Mouse (Mus musculus) intestine, embryonic 16.5 days (tissue): ENCODE measurements around the gene Bco2. TPM values are rescaled to one million over a fixed set of nuclear protein-coding genes. Genes with fewer than 3 reads are reported as not detected.

Experiments
- ATAC-seq: fragments of 200-750 bp; cut with Nextera tagmentation; 2 replicates; pipeline ENCODE4 v1.8.0; 2017; ENCODE audit warnings: moderate TSS enrichment, moderate library complexity
- H3K27ac ChIP-seq: fragments of 300-500 bp; sonication (generic); 2 replicates; pipeline ENCODE4 v1.5.1; 2014; ENCODE audit warnings: mild to moderate bottlenecking, low read length
- H3K27me3 ChIP-seq: fragments of 300-500 bp; sonication (generic); replicated peaks from 2 replicates; pipeline ENCODE4 v1.6.1; 2014; ENCODE audit warnings: low read length, control low read depth, mixed read lengths; ENCODE audit not compliant: control insufficient read depth, insufficient read depth
- H3K36me3 ChIP-seq: fragments of 300-500 bp; sonication (generic); 2 replicates; pipeline ENCODE4 v1.6.1; 2014; ENCODE audit warnings: low read length, control low read depth; ENCODE audit not compliant: control insufficient read depth, insufficient read depth
- H3K4me1 ChIP-seq: fragments of 300-500 bp; sonication (generic); 2 replicates; pipeline ENCODE4 v1.6.1; 2014; ENCODE audit warnings: low read length, control low read depth, mixed read lengths; ENCODE audit not compliant: control insufficient read depth, insufficient read depth
- H3K4me2 ChIP-seq: fragments of 300-500 bp; sonication (generic); 2 replicates; pipeline ENCODE4 v1.6.1; 2014; ENCODE audit warnings: low read depth, low read length, control low read depth
- H3K4me3 ChIP-seq: fragments of 300-500 bp; sonication (generic); 2 replicates; pipeline ENCODE4 v1.5.1; 2014; ENCODE audit warnings: mild to moderate bottlenecking, low read length
- H3K9ac ChIP-seq: fragments of 300-500 bp; sonication (generic); 2 replicates; pipeline ENCODE4 v1.6.1; 2014; ENCODE audit warnings: low read depth, low read length
- H3K9me3 ChIP-seq: fragments of 300-500 bp; sonication (generic); 2 replicates; pipeline ENCODE4 v1.6.1; 2016; ENCODE audit warnings: low read length, control low read depth; ENCODE audit not compliant: control insufficient read depth
- WGBS: fragments of 180-500 bp; shearing (Covaris S2); extraction: QIAGEN DNeasy Blood & Tissue Kit; methylation state at CpG from one replicate; pipeline ENCODE4 v1.1.7; 2014; 5-methylcytosine and 5-hydroxymethylcytosine counted together
- polyA plus RNA-seq: library from polyadenylated mRNA; unstranded; fragments of >200 nt; fragmentation: Nextera tagmentation; extraction: Ambion mirVana; gene quantifications from 2 replicates; pipeline ENCODE4 v1.2.1, GENCODE M21; 2015

The Bco2 gene
- polyA plus RNA-seq, 1 experiment from 2014 or later: 7.6 TPM

DNA sequence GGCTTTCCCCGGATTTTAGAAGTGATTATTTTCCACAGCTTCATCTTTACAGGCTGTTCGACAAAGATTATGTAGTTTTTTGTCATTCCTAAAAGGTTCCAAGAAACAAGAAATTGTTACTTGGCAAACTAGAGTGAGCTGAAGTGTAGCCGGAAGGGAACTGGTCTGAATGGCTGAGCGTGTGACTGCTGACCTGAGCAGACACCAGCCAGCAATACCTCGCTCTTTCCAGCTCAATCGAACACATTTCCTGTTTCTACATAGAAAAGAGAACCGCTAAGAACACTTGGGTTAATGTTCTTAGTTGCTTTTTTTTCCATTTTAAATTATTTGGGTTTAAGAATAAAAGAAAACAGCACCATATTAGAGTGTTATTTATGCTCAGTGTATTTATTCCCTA is 14.8 kb downstream of the Bco2 start:
- WGBS: 66% methylated on average over 7 of the region's 7 CpGs
- H3K4me3 ChIP-seq: no peak overlapping the region
- no peak overlapping the region for H3K27ac ChIP-seq
- no peaks in the 10 kb centered on the region for H3K36me3 ChIP-seq
- ATAC-seq: no peak
- H3K9me3 ChIP-seq: no peaks in the 10 kb centered on the region
- H3K4me1 ChIP-seq: peaks cover 5% of the 10 kb centered on the region; the same call in 1 of the 2 replicates
- H3K27me3 ChIP-seq: no peaks in the 10 kb centered on the region
- H3K4me2 ChIP-seq: no peak overlapping the region
- H3K9ac ChIP-seq: no peak overlapping the region

DNA sequence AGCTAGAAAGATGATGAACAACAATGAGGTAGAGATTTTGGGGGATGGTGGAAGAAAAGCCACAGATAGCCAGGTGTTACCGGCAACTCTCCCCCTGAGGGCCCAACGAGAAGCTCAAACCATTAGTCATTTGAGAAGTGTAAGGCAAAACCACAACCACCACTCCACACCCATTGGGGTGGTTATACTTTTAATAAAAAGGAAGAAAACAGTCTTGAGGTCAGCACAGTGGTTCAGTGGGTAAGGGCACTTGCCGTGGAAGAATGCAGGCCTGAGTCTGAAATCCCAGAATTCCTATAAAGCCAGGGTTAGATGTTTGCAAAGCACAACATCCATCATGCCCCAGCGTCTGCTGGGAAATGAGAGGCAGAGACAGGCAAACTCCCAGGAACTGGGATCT is 17.7 kb downstream of the Bco2 start:
- Histone ChIP-seq H3K27me3 (no peaks in the 10 kb centered on the region), H3K4me1 (peaks cover 5% of the 10 kb centered on the region; the same call in 1 of the 2 replicates), H3K9ac (no peak overlapping the region), H3K36me3 (no peaks in the 10 kb centered on the region), H3K4me3 (no peak overlapping the region), H3K4me2 (no peak overlapping the region), H3K27ac (no peak overlapping the region), H3K9me3 (peaks cover 3% of the 10 kb centered on the region; the same call in 1 of the 2 replicates)
- WGBS: 62% methylated on average over 4 of the region's 4 CpGs
- ATAC-seq: no peak

DNA sequence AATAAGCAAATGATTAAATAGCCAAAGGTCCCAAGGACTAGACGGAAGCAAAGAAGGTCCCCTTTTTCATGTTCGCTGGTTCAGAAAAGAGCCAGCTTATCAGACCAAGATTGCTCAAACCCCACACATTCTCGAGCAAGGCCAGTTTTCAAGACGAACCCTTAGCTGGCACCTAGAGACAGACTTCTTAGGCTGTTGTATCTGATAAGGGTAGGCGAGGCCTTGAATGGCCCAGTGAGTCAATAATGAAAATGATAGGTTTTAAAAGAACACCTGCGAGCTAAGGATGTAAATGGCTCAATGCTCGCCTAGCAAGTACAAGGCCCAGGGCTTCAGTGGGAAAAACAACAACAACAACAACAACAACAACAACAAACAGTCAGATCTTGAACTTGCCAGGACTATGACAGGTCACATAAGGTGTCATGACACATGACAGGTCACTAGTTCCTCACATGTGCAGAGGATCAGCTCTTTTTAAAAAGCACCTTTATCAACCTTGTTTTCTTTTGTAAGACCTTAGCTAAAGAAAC is 18.3 kb downstream of the Bco2 start:
- Histone ChIP-seq H3K27ac (no peak overlapping the region), H3K9me3 (peaks cover 3% of the 10 kb centered on the region; the same call in 1 of the 2 replicates), H3K27me3 (no peaks in the 10 kb centered on the region), H3K4me1 (peaks cover 5% of the 10 kb centered on the region; the same call in 1 of the 2 replicates), H3K4me3 (no peak overlapping the region), H3K4me2 (no peak overlapping the region), H3K36me3 (no peaks in the 10 kb centered on the region), H3K9ac (no peak overlapping the region)
- WGBS: 56% methylated on average over 7 of the region's 7 CpGs
- peak; percentile 81 for ATAC-seq

DNA sequence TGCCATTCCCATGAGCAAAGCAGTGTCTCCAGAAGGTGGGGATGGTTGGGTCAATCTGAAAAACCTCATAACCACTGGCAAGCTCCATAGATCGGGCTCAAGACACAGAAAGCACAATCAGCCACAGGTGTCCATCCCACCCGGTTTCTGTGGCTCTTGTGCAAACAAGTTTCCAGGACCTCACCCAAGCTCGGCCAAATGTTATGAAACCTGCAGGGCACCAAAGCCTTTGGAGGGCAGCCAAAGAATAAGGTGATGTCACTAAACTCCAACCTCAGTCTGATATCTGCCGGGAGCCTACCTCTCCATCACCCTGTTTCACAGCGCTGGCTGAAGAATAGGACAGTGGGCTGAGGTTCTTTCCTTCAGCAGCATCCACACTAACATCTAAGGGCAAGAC is 19.1 kb downstream of the Bco2 start:
- no peaks in the 10 kb centered on the region for H3K27me3 ChIP-seq
- H3K4me1 ChIP-seq: peaks cover 5% of the 10 kb centered on the region; the same call in 1 of the 2 replicates
- H3K36me3 ChIP-seq: no peaks in the 10 kb centered on the region
- peak; percentile 36; the same call in 1 of the 2 replicates for ATAC-seq
- no peak overlapping the region for H3K4me3 ChIP-seq
- H3K4me2 ChIP-seq: no peak overlapping the region
- H3K9ac ChIP-seq: no peak overlapping the region
- peaks cover 3% of the 10 kb centered on the region; the same call in 1 of the 2 replicates for H3K9me3 ChIP-seq
- WGBS: 62% methylated on average over 5 of the region's 5 CpGs
- peak overlapping the region; percentile 10; the same call in 1 of the 2 replicates for H3K27ac ChIP-seq

DNA sequence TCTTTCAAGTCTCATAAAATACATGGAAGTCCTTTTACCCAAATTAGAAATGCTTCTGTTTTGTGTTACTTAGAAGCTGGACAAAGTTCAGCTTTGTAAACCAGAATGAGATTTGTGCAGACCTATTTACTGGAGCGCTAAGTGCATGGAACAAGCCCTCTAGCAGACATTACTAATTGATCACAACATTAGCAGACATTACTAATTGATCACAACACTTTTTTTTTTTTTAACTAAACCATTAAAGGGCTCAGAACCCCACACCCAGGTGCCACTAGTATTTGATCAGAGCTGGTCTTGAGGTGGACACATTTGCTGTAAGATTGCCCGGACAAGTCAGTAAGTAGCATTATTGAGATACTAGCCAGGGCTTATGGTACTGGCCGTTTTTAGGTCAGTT is 21.2 kb downstream of the Bco2 start:
- H3K4me1 ChIP-seq: peaks cover 5% of the 10 kb centered on the region; the same call in 1 of the 2 replicates
- H3K4me2 ChIP-seq: no peak overlapping the region
- H3K9ac ChIP-seq: no peak overlapping the region
- H3K4me3 ChIP-seq: no peak overlapping the region
- no peak for ATAC-seq
- H3K9me3 ChIP-seq: peaks cover 3% of the 10 kb centered on the region; the same call in 1 of the 2 replicates
- H3K27ac ChIP-seq: peak overlapping the region; percentile 59
- no peaks in the 10 kb centered on the region for H3K27me3 ChIP-seq
- whole genome bisulfite sequencing: 74% methylated on average over 3 of the region's 3 CpGs
- H3K36me3 ChIP-seq: no peaks in the 10 kb centered on the region

DNA sequence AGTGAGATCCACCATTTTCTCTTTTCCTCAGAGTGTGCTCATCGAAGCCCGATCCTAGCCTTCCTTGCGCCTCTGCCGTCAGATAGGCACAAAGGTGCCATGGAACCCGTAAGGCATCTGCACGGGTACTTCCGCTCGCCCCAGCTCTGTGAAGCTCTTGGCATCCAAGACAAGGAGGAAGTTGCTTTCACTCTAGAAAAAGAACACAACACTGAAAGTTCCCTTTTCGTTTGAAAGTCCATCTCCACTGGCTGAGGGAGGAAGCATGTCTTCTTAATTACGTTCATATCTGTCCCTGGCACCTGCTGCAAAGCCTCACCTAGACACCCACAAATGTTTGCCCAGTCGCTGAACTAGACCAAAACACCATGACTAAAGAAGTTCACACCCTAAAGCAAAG is 21.7 kb downstream of the Bco2 start:
- Histone ChIP-seq H3K9me3 (peaks cover 3% of the 10 kb centered on the region; the same call in 1 of the 2 replicates), H3K27me3 (no peaks in the 10 kb centered on the region), H3K36me3 (no peaks in the 10 kb centered on the region), H3K4me1 (peaks cover 5% of the 10 kb centered on the region; the same call in 1 of the 2 replicates), H3K9ac (no peak overlapping the region), H3K4me3 (no peak overlapping the region), H3K4me2 (no peak overlapping the region), H3K27ac (peak overlapping the region; percentile 59)
- WGBS: 73% methylated on average over 11 of the region's 11 CpGs
- no peak for ATAC-seq

DNA sequence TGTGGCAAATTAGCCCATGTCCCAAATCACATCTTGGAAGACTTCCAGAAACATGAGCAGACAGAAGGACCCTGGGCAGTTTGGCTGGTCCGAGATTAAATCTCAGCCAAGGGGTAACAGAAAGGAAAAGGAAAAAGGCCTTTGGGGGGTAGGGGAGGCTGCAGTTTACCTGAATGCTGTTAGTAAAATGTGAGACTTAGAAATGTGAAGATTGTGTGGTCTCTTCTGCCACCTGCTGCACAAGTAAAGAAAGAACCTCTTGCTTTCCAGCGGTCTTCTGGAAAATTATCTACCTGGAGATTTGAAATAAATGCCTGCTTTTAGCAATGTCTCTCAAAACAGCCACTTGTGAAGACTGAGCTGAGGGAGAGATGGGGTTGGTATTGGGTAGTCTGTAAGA is 24.1 kb downstream of the Bco2 start:
- 26% methylated on average over 2 of the region's 2 CpGs for WGBS
- Histone ChIP-seq H3K4me3 (no peak overlapping the region), H3K36me3 (no peaks in the 10 kb centered on the region), H3K27ac (no peak overlapping the region), H3K9ac (no peak overlapping the region), H3K4me1 (peaks cover 10% of the 10 kb centered on the region), H3K4me2 (no peak overlapping the region), H3K27me3 (no peaks in the 10 kb centered on the region), H3K9me3 (peaks cover 3% of the 10 kb centered on the region; the same call in 1 of the 2 replicates)
- no peak for ATAC-seq

DNA sequence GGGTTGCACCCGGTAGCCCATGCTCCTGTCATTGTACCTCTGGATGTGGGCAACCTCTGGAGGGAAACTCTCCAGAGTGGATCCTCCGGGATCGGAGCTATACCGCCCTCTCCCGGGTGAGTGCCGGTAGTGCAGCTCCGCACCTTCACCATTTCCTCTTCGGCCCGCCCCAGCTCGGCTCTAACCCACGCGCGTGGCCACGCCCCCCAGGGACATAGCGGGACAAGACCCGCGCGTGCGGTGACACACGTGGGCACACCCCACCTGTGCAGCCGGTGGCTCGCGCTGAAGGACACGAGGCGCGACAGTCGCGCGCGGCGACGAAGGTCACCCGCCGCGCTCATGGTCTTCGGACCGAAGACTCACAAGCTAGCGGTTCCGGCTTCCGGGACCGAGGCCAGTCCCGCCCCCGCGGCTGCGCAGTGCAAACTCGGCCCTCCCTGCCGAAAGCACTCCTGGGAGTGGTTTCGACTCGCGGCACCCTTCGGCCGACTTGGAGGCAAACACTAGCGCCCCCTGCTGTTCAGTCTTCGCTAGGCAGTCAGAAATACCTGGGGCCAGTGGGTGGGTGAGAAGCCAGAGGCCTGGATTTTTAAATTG is 26.6 kb downstream of the Bco2 start, which contains the start of gene Pts:
TSS of gene Pts (minus strand) at position 432 of the 600 bp plus-strand sequence.
- no peaks in the 10 kb centered on the region for H3K36me3 ChIP-seq

DNA sequence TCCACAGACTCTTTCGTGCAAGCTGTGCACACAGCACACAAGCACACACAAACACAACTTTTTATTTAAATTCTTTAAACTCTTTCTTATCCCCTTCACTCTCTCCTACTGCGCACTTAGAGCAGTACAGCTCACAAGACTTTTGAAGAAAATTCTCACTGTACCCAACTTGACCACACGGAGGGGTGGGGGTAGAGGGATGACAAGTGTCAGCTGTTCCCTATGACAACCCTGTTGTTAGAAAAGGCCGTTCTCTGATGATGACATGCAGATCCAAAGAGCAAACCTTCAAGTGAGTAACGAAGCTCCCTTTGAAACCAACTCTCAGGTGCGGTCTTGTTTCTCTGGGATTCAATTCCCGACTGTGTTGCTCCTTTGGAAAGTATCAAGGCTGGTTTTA is 27.1 kb downstream of the Bco2 start:
- Histone ChIP-seq H3K27ac (peak overlapping the region; percentile 84; the same call in 1 of the 2 replicates), H3K4me2 (peak overlapping the region; percentile 79), H3K36me3 (no peaks in the 10 kb centered on the region), H3K9ac (peak overlapping the region; percentile 84), H3K4me1 (peaks cover 8% of the 10 kb centered on the region), H3K9me3 (no peaks in the 10 kb centered on the region), H3K4me3 (peak overlapping the region; percentile 83), H3K27me3 (no peaks in the 10 kb centered on the region)
- ATAC-seq: peak; percentile 9; the same call in 1 of the 2 replicates
- WGBS: 29% methylated on average over 7 of the region's 7 CpGs

More for the DNA sequence above, 26.6 kb downstream of the Bco2 start, which contains the start of gene Pts:
- under 1% methylated on average over 54 of the region's 54 CpGs for WGBS
- H3K4me3 ChIP-seq: peak within 1 kb of the TSS; percentile 83
- H3K4me2 ChIP-seq: peak within 1 kb of the TSS; percentile 79
- H3K9ac ChIP-seq: peak within 1 kb of the TSS; percentile 84
- peak; percentile 99 for ATAC-seq
- no peaks in the 10 kb centered on the region for H3K27me3 ChIP-seq
- no peaks in the 10 kb centered on the region for H3K9me3 ChIP-seq
- H3K4me1 ChIP-seq: peaks cover 8% of the 10 kb centered on the region
- peak within 1 kb of the TSS; percentile 84 for H3K27ac ChIP-seq
